Mouse (Mus musculus) E14TG2a.4 (cell line): ENCODE results near the gene Erg.

ENCODE experiments used
- CTCF ChIP-seq: conservative IDR thresholded peaks from 2 replicates; pipeline ENCODE4 v1.5.1; 2014; ENCODE audit warnings: low read length
- NANOG ChIP-seq: IDR thresholded peaks from 2 replicates; pipeline ENCODE4 v1.6.1; 2014; ENCODE audit warnings: borderline replicate concordance, low read length, mixed read lengths
- POU5F1 ChIP-seq: IDR thresholded peaks from 2 replicates; pipeline ENCODE4 v1.6.1; 2014; ENCODE audit warnings: low read length, borderline replicate concordance

DNA sequence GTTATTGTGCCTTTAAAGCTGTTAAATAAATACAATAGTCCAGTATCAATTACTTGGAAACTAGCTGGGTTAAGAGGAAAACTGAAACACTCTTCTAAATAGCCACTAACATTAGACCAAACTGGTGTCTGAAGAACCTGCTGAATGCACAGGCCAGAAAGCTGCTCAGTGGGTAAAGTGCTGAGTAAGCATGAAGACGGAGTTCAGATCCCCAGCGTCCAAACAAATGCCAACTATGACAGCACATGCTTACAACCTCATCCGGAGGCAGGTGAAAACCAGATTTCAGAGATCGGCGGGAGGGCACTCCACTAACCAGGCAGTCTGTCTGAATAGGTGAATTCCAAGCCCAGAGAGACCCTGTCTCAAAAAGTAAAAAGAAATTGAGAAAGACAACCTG, 41.6 kb downstream of the Erg start:
- TF ChIP-seq CTCF, result no peak
- TF ChIP-seq POU5F1, result no peak
- no peak for TF ChIP-seq NANOG
